Mouse (Mus musculus): ENCODE measurements around the gene Slc25a14. TPM values are rescaled to one million over a fixed set of nuclear protein-coding genes. Genes with fewer than 3 reads are reported as not detected.

The Slc25a14 gene
- polyA plus RNA-seq, 1 experiment from 2014 or later, result 3.2 TPM

DNA sequence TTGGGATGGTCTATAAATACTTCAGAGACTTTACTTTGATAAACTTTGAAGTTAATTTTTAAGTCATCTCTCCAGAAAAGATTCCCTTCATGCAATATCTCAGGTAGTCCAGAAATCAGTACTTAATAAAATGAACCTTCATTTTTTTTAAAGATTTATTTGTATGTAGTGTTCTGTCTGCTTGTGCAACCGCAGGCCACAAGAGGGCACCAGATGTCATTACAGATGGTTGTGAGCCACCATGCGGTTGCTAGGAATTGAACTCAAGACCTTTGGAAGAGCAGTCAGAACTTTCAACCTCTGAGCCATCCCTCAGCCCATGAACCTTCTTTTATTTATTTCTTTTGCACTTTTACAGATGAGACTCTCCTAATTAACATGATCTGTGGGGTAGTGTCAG lies 13.8 kb downstream of the Slc25a14 start:
- no peak for ATAC-seq (ENCODE audit: low read depth)
- Histone ChIP-seq H3K4me3 (ENCODE audit: low read depth, low read length) (no peak overlapping the region), H3K4me2 (ENCODE audit: low read depth, low read length) (no peak overlapping the region), H3K27me3 (ENCODE audit: control insufficient read depth, insufficient read depth, low read depth, low read length) (no peaks in the 10 kb centered on the region), H3K36me3 (ENCODE audit: control insufficient read depth, insufficient read depth) (no peaks in the 10 kb centered on the region), H3K4me1 (ENCODE audit: control insufficient read depth, low read depth, low read length) (no peaks in the 10 kb centered on the region), H3K9me3 (replicated peaks; ENCODE audit: control insufficient read depth, low read length) (no peaks in the 10 kb centered on the region), H3K9ac (ENCODE audit: low read depth, low read length) (no peak overlapping the region), H3K27ac (ENCODE audit: low read length) (no peak overlapping the region)
- 54% methylated on average over 2 of the region's 2 CpGs for WGBS (ENCODE audit: insufficient replicate concordance)

DNA sequence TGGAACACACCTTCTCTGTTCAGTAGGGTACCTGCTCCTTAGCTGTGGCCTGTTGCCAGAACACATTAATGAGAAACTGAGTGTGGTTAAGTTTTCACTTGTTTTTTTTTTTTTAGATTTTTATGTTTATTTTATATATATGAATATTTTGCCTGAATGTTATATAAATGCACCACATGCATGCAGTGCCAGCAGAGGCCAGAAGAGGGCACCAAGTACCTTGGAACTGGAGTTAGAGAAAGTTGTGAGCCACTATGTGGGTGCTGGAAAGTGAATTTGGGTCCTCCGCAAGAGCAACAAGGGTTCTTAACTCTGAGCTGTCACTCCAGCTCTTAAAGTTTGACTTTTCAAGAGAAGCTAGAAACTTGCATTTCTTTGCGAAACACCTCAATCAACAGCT lies 20.9 kb downstream of the Slc25a14 start:
- H3K4me3 ChIP-seq (ENCODE audit: low read depth, low read length), result no peak overlapping the region
- no peaks in the 10 kb centered on the region for H3K9me3 ChIP-seq (replicated peaks; ENCODE audit: control insufficient read depth, low read length)
- H3K9ac ChIP-seq (ENCODE audit: low read depth, low read length), result no peak overlapping the region
- no peak overlapping the region for H3K4me2 ChIP-seq (ENCODE audit: low read depth, low read length)
- no peak for ATAC-seq (ENCODE audit: low read depth)
- H3K4me1 ChIP-seq (ENCODE audit: control insufficient read depth, low read depth, low read length), result no peaks in the 10 kb centered on the region
- H3K36me3 ChIP-seq (ENCODE audit: control insufficient read depth, insufficient read depth), result no peaks in the 10 kb centered on the region
- H3K27ac ChIP-seq (ENCODE audit: low read length), result no peak overlapping the region
- 73% methylated on average over 2 of the region's 2 CpGs for WGBS (ENCODE audit: insufficient replicate concordance)
- no peaks in the 10 kb centered on the region for H3K27me3 ChIP-seq (ENCODE audit: control insufficient read depth, insufficient read depth, low read depth, low read length)

DNA sequence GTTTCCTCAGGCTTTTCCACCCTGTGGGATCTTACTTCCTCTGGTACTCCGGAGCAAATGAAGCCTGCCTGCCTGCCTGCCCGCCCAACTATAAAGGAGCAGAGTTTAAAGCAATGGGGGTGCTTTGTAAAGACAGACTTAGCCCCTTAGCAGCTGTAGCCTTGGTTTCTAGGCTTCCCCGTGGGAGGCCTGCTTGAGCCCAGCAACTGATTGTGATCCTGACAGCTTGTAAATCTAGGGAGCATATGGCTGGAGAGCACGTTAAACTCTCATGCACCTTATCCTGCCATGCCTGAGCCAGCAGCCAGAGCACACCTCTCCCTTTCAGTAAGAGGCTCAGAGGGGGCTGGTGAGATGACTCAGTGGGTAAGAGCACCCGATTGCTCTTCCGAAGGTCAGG lies 43.6 kb downstream of the Slc25a14 start:
- no peak overlapping the region for H3K4me3 ChIP-seq (ENCODE audit: low read depth, low read length)
- WGBS (ENCODE audit: insufficient replicate concordance), result 45% methylated on average over 6 of the region's 6 CpGs
- no peaks in the 10 kb centered on the region for H3K36me3 ChIP-seq (ENCODE audit: control insufficient read depth, insufficient read depth)
- H3K4me1 ChIP-seq (ENCODE audit: control insufficient read depth, low read depth, low read length), result no peaks in the 10 kb centered on the region
- H3K9me3 ChIP-seq (replicated peaks; ENCODE audit: control insufficient read depth, low read length), result no peaks in the 10 kb centered on the region
- H3K27ac ChIP-seq (ENCODE audit: low read length), result no peak overlapping the region
- ATAC-seq (ENCODE audit: low read depth), result no peak
- no peaks in the 10 kb centered on the region for H3K27me3 ChIP-seq (ENCODE audit: control insufficient read depth, insufficient read depth, low read depth, low read length)
- no peak overlapping the region for H3K9ac ChIP-seq (ENCODE audit: low read depth, low read length)
- H3K4me2 ChIP-seq (ENCODE audit: low read depth, low read length), result no peak overlapping the region

DNA sequence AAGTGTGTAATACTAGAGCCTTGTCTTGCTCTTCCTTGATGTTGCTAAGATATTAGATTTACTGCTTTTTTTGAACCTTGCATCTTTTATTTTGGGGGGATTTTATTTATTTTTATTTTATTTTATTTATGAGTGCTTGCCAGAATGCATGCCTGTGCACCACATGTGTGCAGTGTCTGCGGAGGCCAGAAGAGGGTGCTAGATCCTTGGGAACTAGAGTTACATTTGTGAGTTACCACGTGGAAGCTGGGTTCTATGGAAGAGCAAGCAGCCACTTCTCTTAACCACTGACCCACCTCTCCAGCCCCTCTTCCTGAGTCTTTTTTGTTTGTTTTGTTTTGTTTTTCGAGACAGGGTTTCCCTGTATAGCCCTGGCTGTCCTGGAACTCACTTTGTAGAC lies 46.4 kb downstream of the Slc25a14 start:
- no peak for ATAC-seq (ENCODE audit: low read depth)
- Histone ChIP-seq H3K9me3 (replicated peaks; ENCODE audit: control insufficient read depth, low read length) (no peaks in the 10 kb centered on the region), H3K4me2 (ENCODE audit: low read depth, low read length) (no peak overlapping the region)

DNA sequence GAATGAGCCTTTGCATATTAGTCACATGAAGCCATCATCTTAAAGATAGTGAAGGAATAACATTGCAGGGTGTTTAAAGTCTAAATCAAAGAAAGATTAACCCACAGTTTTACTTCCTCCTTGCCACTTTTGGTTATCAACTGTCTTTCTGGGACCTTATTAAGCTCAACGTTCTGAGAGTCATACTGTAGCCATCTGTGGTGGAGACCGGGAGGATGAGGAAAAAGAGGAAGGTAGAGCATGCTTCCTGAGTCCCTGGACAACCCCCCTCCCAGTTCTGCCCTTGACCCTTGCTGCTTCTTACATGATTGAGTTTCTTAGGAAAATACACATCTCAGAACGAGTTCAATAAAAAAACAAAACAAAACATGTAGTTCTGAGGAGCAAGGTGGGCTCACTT lies 48.5 kb downstream of the Slc25a14 start:
- Histone ChIP-seq H3K9me3 (replicated peaks; ENCODE audit: control insufficient read depth, low read length) (no peaks in the 10 kb centered on the region), H3K4me1 (ENCODE audit: control insufficient read depth, low read depth, low read length) (no peaks in the 10 kb centered on the region), H3K27ac (ENCODE audit: low read length) (no peak overlapping the region), H3K9ac (ENCODE audit: low read depth, low read length) (no peak overlapping the region), H3K27me3 (ENCODE audit: control insufficient read depth, insufficient read depth, low read depth, low read length) (no peaks in the 10 kb centered on the region), H3K4me2 (ENCODE audit: low read depth, low read length) (no peak overlapping the region), H3K4me3 (ENCODE audit: low read depth, low read length) (no peak overlapping the region), H3K36me3 (ENCODE audit: control insufficient read depth, insufficient read depth) (no peaks in the 10 kb centered on the region)
- 26% methylated on average over 3 of the region's 3 CpGs for WGBS (ENCODE audit: insufficient replicate concordance)
- ATAC-seq (ENCODE audit: low read depth), result no peak

More for the DNA sequence above, 46.4 kb downstream of the Slc25a14 start:
- H3K4me1 ChIP-seq (ENCODE audit: control insufficient read depth, low read depth, low read length), result no peaks in the 10 kb centered on the region
- no peak overlapping the region for H3K4me3 ChIP-seq (ENCODE audit: low read depth, low read length)
- 54% methylated on average over 3 of the region's 3 CpGs for WGBS (ENCODE audit: insufficient replicate concordance)
- no peak overlapping the region for H3K27ac ChIP-seq (ENCODE audit: low read length)
- H3K36me3 ChIP-seq (ENCODE audit: control insufficient read depth, insufficient read depth), result no peaks in the 10 kb centered on the region
- H3K9ac ChIP-seq (ENCODE audit: low read depth, low read length), result no peak overlapping the region
- H3K27me3 ChIP-seq (ENCODE audit: control insufficient read depth, insufficient read depth, low read depth, low read length), result no peaks in the 10 kb centered on the region

DNA sequence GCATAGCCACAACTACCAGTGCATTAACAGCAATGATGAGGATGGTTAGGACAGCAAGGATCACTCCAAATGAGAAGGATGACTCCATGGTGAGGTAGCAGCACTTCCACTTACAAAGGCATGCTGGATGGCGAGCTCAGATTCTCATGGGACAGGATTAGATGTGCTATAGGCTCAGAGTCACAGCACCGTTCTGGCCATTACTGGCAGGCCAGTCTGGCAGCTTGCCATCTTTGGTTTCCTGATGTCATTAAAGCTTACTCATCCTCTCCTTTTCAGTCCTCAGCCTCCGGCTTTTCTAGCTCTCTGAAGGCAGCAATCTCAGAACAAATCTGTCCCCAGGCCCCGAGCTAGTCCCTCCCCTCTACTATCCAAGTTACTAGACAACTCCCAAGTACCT lies 51.0 kb downstream of the Slc25a14 start, which contains the start of gene Gpr119:
Gene Gpr119 (minus strand): TSS at position 308 of the 400 bp plus-strand sequence.
- Histone ChIP-seq H3K27ac (ENCODE audit: low read length) (no peak within 1 kb of the TSS), H3K9me3 (replicated peaks; ENCODE audit: control insufficient read depth, low read length) (no peaks in the 10 kb centered on the region), H3K27me3 (ENCODE audit: control insufficient read depth, insufficient read depth, low read depth, low read length) (no peaks in the 10 kb centered on the region), H3K4me3 (ENCODE audit: low read depth, low read length) (no peak within 1 kb of the TSS), H3K4me2 (ENCODE audit: low read depth, low read length) (no peak within 1 kb of the TSS), H3K4me1 (ENCODE audit: control insufficient read depth, low read depth, low read length) (no peaks in the 10 kb centered on the region), H3K36me3 (ENCODE audit: control insufficient read depth, insufficient read depth) (no peaks in the 10 kb centered on the region), H3K9ac (ENCODE audit: low read depth, low read length) (no peak within 1 kb of the TSS)
- ATAC-seq (ENCODE audit: low read depth), result no peak
- 47% methylated on average over 4 of the region's 4 CpGs for WGBS (ENCODE audit: insufficient replicate concordance)

DNA sequence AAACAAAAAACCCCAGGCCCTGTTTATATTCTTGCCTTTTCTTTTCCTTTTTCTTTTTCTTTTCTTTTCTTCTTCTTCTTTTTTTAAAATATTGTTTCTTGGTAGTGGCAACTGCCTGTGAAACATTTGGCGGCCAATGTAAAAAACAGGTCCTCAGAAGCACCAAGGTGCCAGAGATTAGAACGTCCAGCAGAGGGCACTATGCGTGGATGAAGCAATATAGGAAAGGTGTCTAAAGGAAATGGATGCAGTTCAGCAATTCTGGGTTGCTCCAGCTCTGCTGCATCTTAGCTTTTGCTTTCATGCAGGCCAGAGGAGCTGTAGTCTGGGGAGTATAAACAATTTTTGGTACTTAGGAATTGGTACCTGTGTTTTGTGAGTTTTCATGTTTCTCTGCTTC lies 60.2 kb downstream of the Slc25a14 start:
- H3K27ac ChIP-seq (ENCODE audit: low read length), result no peak overlapping the region
- WGBS (ENCODE audit: insufficient replicate concordance), result 16% methylated on average over 3 of the region's 3 CpGs
- no peaks in the 10 kb centered on the region for H3K36me3 ChIP-seq (ENCODE audit: control insufficient read depth, insufficient read depth)
- no peak overlapping the region for H3K4me3 ChIP-seq (ENCODE audit: low read depth, low read length)
- no peak for ATAC-seq (ENCODE audit: low read depth)
- H3K9me3 ChIP-seq (replicated peaks; ENCODE audit: control insufficient read depth, low read length), result no peaks in the 10 kb centered on the region
- no peaks in the 10 kb centered on the region for H3K4me1 ChIP-seq (ENCODE audit: control insufficient read depth, low read depth, low read length)
- no peak overlapping the region for H3K4me2 ChIP-seq (ENCODE audit: low read depth, low read length)
- H3K27me3 ChIP-seq (ENCODE audit: control insufficient read depth, insufficient read depth, low read depth, low read length), result no peaks in the 10 kb centered on the region
- H3K9ac ChIP-seq (ENCODE audit: low read depth, low read length), result no peak overlapping the region

DNA sequence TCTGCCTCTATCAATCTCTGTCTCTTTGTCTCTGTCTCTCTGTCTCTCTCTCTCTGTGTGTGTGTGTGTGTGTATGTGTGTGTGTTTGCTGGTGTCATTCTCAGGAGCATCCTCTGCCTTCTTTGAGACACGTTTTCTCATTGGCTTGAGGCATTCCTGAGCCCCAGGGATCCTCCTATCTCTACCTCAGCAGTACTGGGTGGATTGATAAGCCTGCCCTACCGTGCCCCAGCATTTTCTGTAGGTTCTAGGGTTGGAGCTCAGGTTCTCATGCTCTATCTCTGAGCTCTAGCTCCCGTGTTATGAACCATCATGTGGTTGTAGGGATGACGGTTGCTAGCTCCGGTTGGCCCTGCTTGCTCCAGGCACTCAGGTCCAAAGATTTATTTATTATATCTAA lies 60.6 kb downstream of the Slc25a14 start:
- 38% methylated on average over 5 of the region's 5 CpGs for WGBS (ENCODE audit: insufficient replicate concordance)
- no peak overlapping the region for H3K9ac ChIP-seq (ENCODE audit: low read depth, low read length)
- peak; percentile 56; the same call in 1 of the 2 replicates for ATAC-seq (ENCODE audit: low read depth)
- no peak overlapping the region for H3K27ac ChIP-seq (ENCODE audit: low read length)
- no peak overlapping the region for H3K4me2 ChIP-seq (ENCODE audit: low read depth, low read length)
- H3K36me3 ChIP-seq (ENCODE audit: control insufficient read depth, insufficient read depth), result no peaks in the 10 kb centered on the region
- no peak overlapping the region for H3K4me3 ChIP-seq (ENCODE audit: low read depth, low read length)
- H3K27me3 ChIP-seq (ENCODE audit: control insufficient read depth, insufficient read depth, low read depth, low read length), result no peaks in the 10 kb centered on the region
- no peaks in the 10 kb centered on the region for H3K9me3 ChIP-seq (replicated peaks; ENCODE audit: control insufficient read depth, low read length)
- H3K4me1 ChIP-seq (ENCODE audit: control insufficient read depth, low read depth, low read length), result no peaks in the 10 kb centered on the region

DNA sequence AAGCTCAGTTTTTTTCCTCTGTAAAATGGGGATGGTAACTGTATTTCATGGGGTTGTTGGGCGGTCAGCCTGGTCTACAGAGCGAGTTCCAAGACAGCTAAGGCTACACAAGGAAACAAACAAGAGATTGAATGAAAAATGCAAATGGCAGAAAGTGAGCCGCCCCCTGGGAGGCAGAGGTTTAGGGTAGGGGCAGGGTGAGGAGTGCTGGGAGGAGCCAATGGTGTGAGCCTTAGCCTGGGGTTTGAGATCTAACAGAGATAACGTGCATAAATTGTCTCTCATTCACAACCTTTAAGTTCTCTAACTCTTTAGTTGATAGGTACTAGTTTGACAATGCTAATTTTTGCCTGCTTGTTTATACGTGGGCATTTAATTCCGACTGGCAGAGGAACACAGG lies 71.2 kb downstream of the Slc25a14 start:
- Histone ChIP-seq H3K4me2 (ENCODE audit: low read depth, low read length) (peak overlapping the region; percentile 66), H3K4me3 (ENCODE audit: low read depth, low read length) (peak overlapping the region; percentile 75), H3K9ac (ENCODE audit: low read depth, low read length) (no peak overlapping the region), H3K36me3 (ENCODE audit: control insufficient read depth, insufficient read depth) (no peaks in the 10 kb centered on the region), H3K27ac (ENCODE audit: low read length) (no peak overlapping the region; the same call in 1 of the 2 replicates), H3K4me1 (ENCODE audit: control insufficient read depth, low read depth, low read length) (peaks cover 12% of the 10 kb centered on the region; the same call in 1 of the 2 replicates), H3K27me3 (ENCODE audit: control insufficient read depth, insufficient read depth, low read depth, low read length) (no peaks in the 10 kb centered on the region), H3K9me3 (replicated peaks; ENCODE audit: control insufficient read depth, low read length) (no peaks in the 10 kb centered on the region)
- WGBS (ENCODE audit: insufficient replicate concordance), result 25% methylated on average over 6 of the region's 6 CpGs
- ATAC-seq (ENCODE audit: low read depth), result peak; percentile 50
